Mouse (Mus musculus): ENCODE results near the gene Trpm5. TPM values are rescaled to one million over a fixed set of nuclear protein-coding genes. Genes with fewer than 3 reads are reported as not detected.

Trpm5 gene
- polyA plus RNA-seq, 1 experiment = not detected

DNA sequence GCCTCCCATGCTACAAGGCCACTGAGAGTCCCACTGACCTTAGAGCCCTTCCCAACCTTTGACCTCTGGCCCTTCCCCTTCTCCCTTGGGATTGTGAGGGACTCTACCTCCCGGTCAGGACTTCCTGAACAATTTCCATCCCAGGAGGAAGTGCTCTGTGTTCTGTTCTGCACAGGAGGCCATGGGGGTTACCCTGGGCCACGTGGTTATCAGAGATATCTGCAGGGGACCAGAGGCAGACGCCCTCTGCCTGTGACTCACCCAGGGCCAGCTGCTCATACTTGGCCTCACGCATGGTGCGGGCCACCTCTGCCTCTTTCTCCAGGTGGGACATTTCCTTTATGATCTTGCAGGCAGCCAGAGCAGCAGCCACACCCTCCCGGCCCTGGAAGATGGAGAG, 12.4 kb downstream of the Trpm5 start:
- Histone ChIP-seq H3K27ac (ENCODE audit: insufficient read depth, low read length) (no peak overlapping the region), H3K4me3 (ENCODE audit: low read depth, low read length) (no peak overlapping the region), H3K4me1 (ENCODE audit: control insufficient read depth, insufficient read depth, low read length) (no peaks in the 10 kb centered on the region), H3K9me3 (replicated peaks; ENCODE audit: control insufficient read depth, insufficient read depth, low read length, poor library complexity, severe bottlenecking) (no peaks in the 10 kb centered on the region), H3K36me3 (ENCODE audit: control insufficient read depth, insufficient read depth, low read length, poor library complexity, severe bottlenecking) (no peaks in the 10 kb centered on the region), H3K9ac (ENCODE audit: low read depth, poor library complexity, severe bottlenecking) (no peak overlapping the region), H3K27me3 (ENCODE audit: control insufficient read depth, insufficient read depth, low read length, poor library complexity, severe bottlenecking) (no peaks in the 10 kb centered on the region)
- TF ChIP-seq EP300 (IDR thresholded peaks at IDR 0.05; ENCODE audit: insufficient read depth, low read depth, low read length) (no peak), CTCF (IDR thresholded peaks at IDR 0.05; ENCODE audit: low read depth, low read length) (no peak), POLR2A (IDR thresholded peaks at IDR 0.05; ENCODE audit: insufficient read depth, low read length) (no peak)

- H3K9ac ChIP-seq (ENCODE audit: low read depth, poor library complexity, severe bottlenecking) = no peak overlapping the region
- H3K4me3 ChIP-seq (ENCODE audit: low read depth, low read length) = no peak overlapping the region
- H3K27ac ChIP-seq (ENCODE audit: insufficient read depth, low read length) = no peak overlapping the region
- TF ChIP-seq POLR2A (IDR thresholded peaks at IDR 0.05; ENCODE audit: insufficient read depth, low read length) = no peak
- no peak for TF ChIP-seq EP300 (IDR thresholded peaks at IDR 0.05; ENCODE audit: insufficient read depth, low read depth, low read length)
- no peak for TF ChIP-seq CTCF (IDR thresholded peaks at IDR 0.05; ENCODE audit: low read depth, low read length)
- no peaks in the 10 kb centered on the region for H3K27me3 ChIP-seq (ENCODE audit: control insufficient read depth, insufficient read depth, low read length, poor library complexity, severe bottlenecking)
- no peaks in the 10 kb centered on the region for H3K9me3 ChIP-seq (replicated peaks; ENCODE audit: control insufficient read depth, insufficient read depth, low read length, poor library complexity, severe bottlenecking)
- no peaks in the 10 kb centered on the region for H3K36me3 ChIP-seq (ENCODE audit: control insufficient read depth, insufficient read depth, low read length, poor library complexity, severe bottlenecking)
- no peaks in the 10 kb centered on the region for H3K4me1 ChIP-seq (ENCODE audit: control insufficient read depth, insufficient read depth, low read length)
Measured at GRCm38 (mm10) chr7:143077351-143077750, 17.1 kb downstream of the Trpm5 start.

DNA sequence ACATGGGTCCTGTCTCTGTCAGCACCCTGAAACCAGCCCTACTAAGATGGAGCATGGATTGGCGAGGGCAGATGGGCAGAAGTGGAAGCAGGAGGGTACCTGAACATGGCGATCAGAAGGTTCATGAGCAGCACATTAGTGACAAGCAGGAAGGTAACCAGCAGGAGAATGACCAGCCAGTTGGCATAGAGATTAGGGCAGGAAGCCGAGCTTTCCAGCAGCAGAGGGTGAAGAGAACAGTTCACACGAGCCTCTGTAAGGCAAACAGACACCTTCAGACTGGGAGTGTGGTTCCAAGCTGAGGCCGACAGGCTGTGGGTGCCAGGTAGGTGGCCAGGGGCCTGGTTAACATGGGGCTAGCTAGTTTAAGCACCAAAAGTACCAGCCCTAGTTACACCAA, 19.0 kb downstream of the Trpm5 start:
- Histone ChIP-seq H3K36me3 (ENCODE audit: control insufficient read depth, insufficient read depth, low read length, poor library complexity, severe bottlenecking) (no peaks in the 10 kb centered on the region), H3K9me3 (replicated peaks; ENCODE audit: control insufficient read depth, insufficient read depth, low read length, poor library complexity, severe bottlenecking) (no peaks in the 10 kb centered on the region), H3K4me1 (ENCODE audit: control insufficient read depth, insufficient read depth, low read length) (no peaks in the 10 kb centered on the region), H3K27ac (ENCODE audit: insufficient read depth, low read length) (no peak overlapping the region), H3K27me3 (ENCODE audit: control insufficient read depth, insufficient read depth, low read length, poor library complexity, severe bottlenecking) (no peaks in the 10 kb centered on the region), H3K4me3 (ENCODE audit: low read depth, low read length) (no peak overlapping the region), H3K9ac (ENCODE audit: low read depth, poor library complexity, severe bottlenecking) (no peak overlapping the region)
- no peak for TF ChIP-seq POLR2A (IDR thresholded peaks at IDR 0.05; ENCODE audit: insufficient read depth, low read length)
- no peak for TF ChIP-seq EP300 (IDR thresholded peaks at IDR 0.05; ENCODE audit: insufficient read depth, low read depth, low read length)
- TF ChIP-seq CTCF (IDR thresholded peaks at IDR 0.05; ENCODE audit: low read depth, low read length) = no peak

GRCm38 (mm10) chr7:143073086-143073485, 21.4 kb downstream of the Trpm5 start:
- H3K27me3 ChIP-seq (ENCODE audit: control insufficient read depth, insufficient read depth, low read length, poor library complexity, severe bottlenecking) = no peaks in the 10 kb centered on the region
- no peak for TF ChIP-seq EP300 (IDR thresholded peaks at IDR 0.05; ENCODE audit: insufficient read depth, low read depth, low read length)
- TF ChIP-seq POLR2A (IDR thresholded peaks at IDR 0.05; ENCODE audit: insufficient read depth, low read length) = no peak
- peak; percentile 18 for TF ChIP-seq CTCF (IDR thresholded peaks at IDR 0.05; ENCODE audit: low read depth, low read length)
- no peak overlapping the region for H3K9ac ChIP-seq (ENCODE audit: low read depth, poor library complexity, severe bottlenecking)
- no peak overlapping the region for H3K4me3 ChIP-seq (ENCODE audit: low read depth, low read length)
- H3K27ac ChIP-seq (ENCODE audit: insufficient read depth, low read length) = no peak overlapping the region
- H3K4me1 ChIP-seq (ENCODE audit: control insufficient read depth, insufficient read depth, low read length) = no peaks in the 10 kb centered on the region
- no peaks in the 10 kb centered on the region for H3K9me3 ChIP-seq (replicated peaks; ENCODE audit: control insufficient read depth, insufficient read depth, low read length, poor library complexity, severe bottlenecking)
- H3K36me3 ChIP-seq (ENCODE audit: control insufficient read depth, insufficient read depth, low read length, poor library complexity, severe bottlenecking) = no peaks in the 10 kb centered on the region

GRCm38 (mm10) chr7:143072605-143073004, 21.8 kb downstream of the Trpm5 start:
- H3K9me3 ChIP-seq (replicated peaks; ENCODE audit: control insufficient read depth, insufficient read depth, low read length, poor library complexity, severe bottlenecking) = no peaks in the 10 kb centered on the region
- no peaks in the 10 kb centered on the region for H3K4me1 ChIP-seq (ENCODE audit: control insufficient read depth, insufficient read depth, low read length)

DNA sequence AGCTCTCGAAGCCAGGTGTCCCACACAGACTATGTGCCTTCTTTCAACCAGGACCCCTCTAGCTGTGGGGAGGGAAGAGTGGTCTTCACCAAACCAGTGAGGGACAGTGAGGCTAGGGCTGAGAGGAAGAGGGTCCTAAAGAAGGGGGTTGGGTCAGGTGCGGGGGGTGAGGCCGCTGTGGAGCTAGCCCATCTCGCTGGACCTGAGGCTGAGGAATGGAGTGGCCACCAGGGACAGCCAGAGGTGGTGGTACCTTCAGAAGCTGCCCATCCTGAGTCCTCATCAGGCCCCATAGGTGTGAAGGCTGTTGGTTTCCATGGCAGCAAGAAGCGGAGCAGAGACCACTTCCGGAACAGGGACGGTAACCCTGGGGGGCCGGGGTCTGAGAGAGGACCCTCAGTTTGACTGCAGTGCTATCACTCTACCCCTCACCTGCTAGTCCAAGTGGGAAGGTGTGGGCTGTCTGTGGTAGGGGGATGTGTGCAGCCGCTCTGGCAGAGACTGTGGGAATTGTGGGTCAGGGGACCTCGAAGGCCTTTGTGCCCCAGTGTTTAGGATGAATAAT, 23.9 kb downstream of the Trpm5 start:
- Histone ChIP-seq H3K9me3 (replicated peaks; ENCODE audit: control insufficient read depth, insufficient read depth, low read length, poor library complexity, severe bottlenecking) (no peaks in the 10 kb centered on the region), H3K4me1 (ENCODE audit: control insufficient read depth, insufficient read depth, low read length) (no peaks in the 10 kb centered on the region), H3K36me3 (ENCODE audit: control insufficient read depth, insufficient read depth, low read length, poor library complexity, severe bottlenecking) (peaks cover 18% of the 10 kb centered on the region), H3K27me3 (ENCODE audit: control insufficient read depth, insufficient read depth, low read length, poor library complexity, severe bottlenecking) (no peaks in the 10 kb centered on the region), H3K4me3 (ENCODE audit: low read depth, low read length) (peak overlapping the region; percentile 90), H3K9ac (ENCODE audit: low read depth, poor library complexity, severe bottlenecking) (0 out of 2 replicates have a peak overlapping the region, but pooled peaks have one; percentile 64), H3K27ac (ENCODE audit: insufficient read depth, low read length) (no peak overlapping the region)
- TF ChIP-seq EP300 (IDR thresholded peaks at IDR 0.05; ENCODE audit: insufficient read depth, low read depth, low read length) = no peak
- TF ChIP-seq CTCF (IDR thresholded peaks at IDR 0.05; ENCODE audit: low read depth, low read length) = no peak
- TF ChIP-seq POLR2A (IDR thresholded peaks at IDR 0.05; ENCODE audit: insufficient read depth, low read length) = no peak

More at GRCm38 (mm10) chr7:143072605-143073004, 21.8 kb downstream of the Trpm5 start:
- no peaks in the 10 kb centered on the region; the same call in 1 of the 2 replicates for H3K36me3 ChIP-seq (ENCODE audit: control insufficient read depth, insufficient read depth, low read length, poor library complexity, severe bottlenecking)
- no peaks in the 10 kb centered on the region for H3K27me3 ChIP-seq (ENCODE audit: control insufficient read depth, insufficient read depth, low read length, poor library complexity, severe bottlenecking)
- TF ChIP-seq CTCF (IDR thresholded peaks at IDR 0.05; ENCODE audit: low read depth, low read length) (no peak), POLR2A (IDR thresholded peaks at IDR 0.05; ENCODE audit: insufficient read depth, low read length) (no peak), EP300 (IDR thresholded peaks at IDR 0.05; ENCODE audit: insufficient read depth, low read depth, low read length) (no peak)
- no peak overlapping the region for H3K27ac ChIP-seq (ENCODE audit: insufficient read depth, low read length)
- H3K4me3 ChIP-seq (ENCODE audit: low read depth, low read length) = no peak overlapping the region
- no peak overlapping the region for H3K9ac ChIP-seq (ENCODE audit: low read depth, poor library complexity, severe bottlenecking)

All from ES-Bruce4 (cell line).